Mouse (Mus musculus): Measurements from ENCODE around the gene Kdm6b. TPM values are rescaled to one million over a fixed set of nuclear protein-coding genes. Genes with fewer than 3 reads are reported as not detected.
A peak's percentile ranks its signal among the peaks of the same experiment; 100 is the strongest.

The Kdm6b gene
- polyA plus RNA-seq, 1 experiment = 10.5 TPM

- no peak overlapping the region for H3K27ac ChIP-seq (ENCODE audit: insufficient read depth, low read depth, low read length)
- TF ChIP-seq POLR2A (IDR thresholded peaks at IDR 0.05; ENCODE audit: low read depth, low read length) (no peak), CTCF (conservative IDR thresholded peaks at IDR 0.05; ENCODE audit: insufficient read depth, insufficient read length, low read depth, low read length) (no peak)
- no peaks in the 10 kb centered on the region; the same call in 1 of the 2 replicates for H3K4me1 ChIP-seq (ENCODE audit: control insufficient read depth, insufficient read depth, low read length)
- H3K4me3 ChIP-seq (ENCODE audit: insufficient read depth, low read depth, low read length) = no peak overlapping the region
- H3K36me3 ChIP-seq (ENCODE audit: control insufficient read depth, insufficient read depth, low read length) = peaks cover 5% of the 10 kb centered on the region; the same call in 1 of the 2 replicates
- no peaks in the 10 kb centered on the region for H3K27me3 ChIP-seq (replicated peaks; ENCODE audit: control insufficient read depth, insufficient read depth, low read length)
- DNase-seq = no peak
- 88% methylated on average over 25 of the region's 25 CpGs for WGBS
Observed at GRCm38 (mm10) chr11:69400083-69400850, 13.2 kb downstream of the Kdm6b start.

GRCm38 (mm10) chr11:69399201-69400082 lies 14.0 kb downstream of the Kdm6b start:
- no peak for DNase-seq
- Histone ChIP-seq H3K27me3 (replicated peaks; ENCODE audit: control insufficient read depth, insufficient read depth, low read length) (no peaks in the 10 kb centered on the region), H3K36me3 (ENCODE audit: control insufficient read depth, insufficient read depth, low read length) (peaks cover 3% of the 10 kb centered on the region; the same call in 1 of the 2 replicates), H3K4me1 (ENCODE audit: control insufficient read depth, insufficient read depth, low read length) (peaks cover under 1% of the 10 kb centered on the region; the same call in 1 of the 2 replicates), H3K27ac (ENCODE audit: insufficient read depth, low read depth, low read length) (no peak overlapping the region), H3K4me3 (ENCODE audit: insufficient read depth, low read depth, low read length) (no peak overlapping the region)
- TF ChIP-seq CTCF (conservative IDR thresholded peaks at IDR 0.05; ENCODE audit: insufficient read depth, insufficient read length, low read depth, low read length) = no peak
- TF ChIP-seq POLR2A (IDR thresholded peaks at IDR 0.05; ENCODE audit: low read depth, low read length) = no peak
- WGBS = 62% methylated on average over 66 of the region's 66 CpGs

GRCm38 (mm10) chr11:69398486-69399200 lies 14.8 kb downstream of the Kdm6b start:
- no peak overlapping the region for H3K27ac ChIP-seq (ENCODE audit: insufficient read depth, low read depth, low read length)
- 0 out of 2 replicates have a peak, but pooled peaks cover 3% of the 10 kb centered on the region for H3K36me3 ChIP-seq (ENCODE audit: control insufficient read depth, insufficient read depth, low read length)
- peak overlapping the region; percentile 60; the same call in 1 of the 2 replicates for H3K4me3 ChIP-seq (ENCODE audit: insufficient read depth, low read depth, low read length)
- H3K4me1 ChIP-seq (ENCODE audit: control insufficient read depth, insufficient read depth, low read length) = peaks cover 3% of the 10 kb centered on the region; the same call in 1 of the 2 replicates
- no peaks in the 10 kb centered on the region for H3K27me3 ChIP-seq (replicated peaks; ENCODE audit: control insufficient read depth, insufficient read depth, low read length)
- 44% methylated on average over 21 of the region's 21 CpGs for WGBS
- TF ChIP-seq CTCF (conservative IDR thresholded peaks at IDR 0.05; ENCODE audit: insufficient read depth, insufficient read length, low read depth, low read length) (no peak), POLR2A (IDR thresholded peaks at IDR 0.05; ENCODE audit: low read depth, low read length) (no peak)
- DNase-seq = no peak

GRCm38 (mm10) chr11:69398059-69398458 lies 15.4 kb downstream of the Kdm6b start, which contains the start of gene Tmem88:
Tmem88 (minus strand) TSS chr11:69398234.
- WGBS = 28% methylated on average over 16 of the region's 16 CpGs

GRCm38 (mm10) chr11:69397581-69398057 lies 15.9 kb downstream of the Kdm6b start:
- TF ChIP-seq CTCF (conservative IDR thresholded peaks at IDR 0.05; ENCODE audit: insufficient read depth, insufficient read length, low read depth, low read length) = no peak
- 28% methylated on average over 24 of the region's 24 CpGs for whole genome bisulfite sequencing
- H3K36me3 ChIP-seq (ENCODE audit: control insufficient read depth, insufficient read depth, low read length) = no peaks in the 10 kb centered on the region
- peaks cover 3% of the 10 kb centered on the region; the same call in 1 of the 2 replicates for H3K4me1 ChIP-seq (ENCODE audit: control insufficient read depth, insufficient read depth, low read length)
- no peaks in the 10 kb centered on the region for H3K27me3 ChIP-seq (replicated peaks; ENCODE audit: control insufficient read depth, insufficient read depth, low read length)
- H3K27ac ChIP-seq (ENCODE audit: insufficient read depth, low read depth, low read length) = peak overlapping the region; percentile 63
- no peak for DNase-seq
- H3K4me3 ChIP-seq (ENCODE audit: insufficient read depth, low read depth, low read length) = peak overlapping the region; percentile 60

More at GRCm38 (mm10) chr11:69398059-69398458, 15.4 kb downstream of the Kdm6b start, which contains the start of gene Tmem88:
- Histone ChIP-seq H3K27ac (ENCODE audit: insufficient read depth, low read depth, low read length) (peak within 1 kb of the TSS; percentile 63), H3K36me3 (ENCODE audit: control insufficient read depth, insufficient read depth, low read length) (no peaks in the 10 kb centered on the region), H3K27me3 (replicated peaks; ENCODE audit: control insufficient read depth, insufficient read depth, low read length) (no peaks in the 10 kb centered on the region), H3K4me1 (ENCODE audit: control insufficient read depth, insufficient read depth, low read length) (peaks cover 3% of the 10 kb centered on the region; the same call in 1 of the 2 replicates), H3K4me3 (ENCODE audit: insufficient read depth, low read depth, low read length) (peak within 1 kb of the TSS; percentile 60)
- TF ChIP-seq POLR2A (IDR thresholded peaks at IDR 0.05; ENCODE audit: low read depth, low read length) (peak; percentile 27), CTCF (conservative IDR thresholded peaks at IDR 0.05; ENCODE audit: insufficient read depth, insufficient read length, low read depth, low read length) (no peak)
- peak; percentile 69 for DNase-seq

GRCm38 (mm10) chr11:69396772-69397171 lies 16.7 kb downstream of the Kdm6b start:
- peak; percentile 82 for DNase-seq
- H3K27me3 ChIP-seq (replicated peaks; ENCODE audit: control insufficient read depth, insufficient read depth, low read length) = no peaks in the 10 kb centered on the region
- H3K4me3 ChIP-seq (ENCODE audit: insufficient read depth, low read depth, low read length) = peak overlapping the region; percentile 75
- peaks cover 3% of the 10 kb centered on the region; the same call in 1 of the 2 replicates for H3K4me1 ChIP-seq (ENCODE audit: control insufficient read depth, insufficient read depth, low read length)
- TF ChIP-seq CTCF (conservative IDR thresholded peaks at IDR 0.05; ENCODE audit: insufficient read depth, insufficient read length, low read depth, low read length) (no peak), POLR2A (IDR thresholded peaks at IDR 0.05; ENCODE audit: low read depth, low read length) (no peak)
- 40% methylated on average over 11 of the region's 11 CpGs for WGBS
- H3K36me3 ChIP-seq (ENCODE audit: control insufficient read depth, insufficient read depth, low read length) = no peaks in the 10 kb centered on the region
- H3K27ac ChIP-seq (ENCODE audit: insufficient read depth, low read depth, low read length) = peak overlapping the region; percentile 65
